Mouse (Mus musculus): ENCODE results near the gene Gm4981. TPM values are rescaled to one million over a fixed set of nuclear protein-coding genes. Genes with fewer than 3 reads are reported as not detected.
"Not testable (repeated sequence)": the region's sequence is repeated elsewhere in the genome, so short reads cannot be mapped to it uniquely, and the experiment has no call there.

Gm4981 gene
- polyA plus RNA-seq, 1 experiment from 2014 or later: not detected

GRCm38 (mm10) chr10:58231779-58232640 is 4.5 kb downstream of the Gm4981 start:
- not testable (repeated sequence) for H3K4me1 ChIP-seq; H3K4me3 ChIP-seq; H3K27ac ChIP-seq; H3K36me3 ChIP-seq (replicated peaks); H3K27me3 ChIP-seq (ENCODE audit: poor library complexity, severe bottlenecking)
- WGBS: 88% methylated on average over 35 of the region's 35 CpGs
- H3K9me3 ChIP-seq: peaks cover 36% of the 10 kb centered on the region
- peak; percentile 79 for DNase-seq (ENCODE audit: extremely low spot score, low spot score)

- peaks cover 33% of the 10 kb centered on the region for H3K9me3 ChIP-seq
- peak; percentile 43 for DNase-seq (ENCODE audit: extremely low spot score, low spot score)
- H3K4me3 ChIP-seq; H3K27ac ChIP-seq; H3K4me1 ChIP-seq; H3K36me3 ChIP-seq (replicated peaks); H3K27me3 ChIP-seq (ENCODE audit: poor library complexity, severe bottlenecking): not testable (repeated sequence)
- WGBS: 78% methylated on average over 5 of the region's 7 CpGs
These were observed 5.4 kb downstream of the Gm4981 start for GRCm38 (mm10) chr10:58231088-58231487.

DNA sequence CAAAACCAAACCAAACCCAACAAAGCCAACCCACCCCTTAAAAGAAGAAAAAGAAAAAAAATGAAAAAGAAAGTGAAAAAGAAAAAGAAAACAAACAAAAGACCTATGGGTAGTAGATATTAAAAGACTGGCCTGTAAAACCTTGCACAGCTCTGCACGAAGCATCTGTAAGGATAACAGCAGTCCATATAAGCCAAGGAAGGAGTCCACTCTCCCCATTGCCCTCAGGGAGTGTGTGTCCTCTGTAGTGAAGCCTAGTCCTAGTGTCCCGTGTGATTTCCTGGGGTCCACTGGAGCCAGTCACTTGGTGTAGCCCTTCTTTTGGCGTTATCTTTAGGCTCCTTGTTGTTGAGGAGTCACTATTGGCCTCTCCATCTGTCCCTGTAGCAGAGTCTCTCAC is 6.5 kb downstream of the Gm4981 start:
- not testable (repeated sequence) for H3K4me1 ChIP-seq; H3K4me3 ChIP-seq; DNase-seq (ENCODE audit: extremely low spot score, low spot score); H3K27me3 ChIP-seq (ENCODE audit: poor library complexity, severe bottlenecking); H3K36me3 ChIP-seq (replicated peaks); H3K27ac ChIP-seq
- peaks cover 24% of the 10 kb centered on the region for H3K9me3 ChIP-seq
- 56% methylated on average over 3 of the region's 3 CpGs for WGBS

- DNase-seq (ENCODE audit: extremely low spot score, low spot score): not testable (repeated sequence)
- 80% methylated on average over 2 of the region's 6 CpGs for WGBS
These were observed 8.7 kb downstream of the Gm4981 start for GRCm38 (mm10) chr10:58227798-58228197.

DNA sequence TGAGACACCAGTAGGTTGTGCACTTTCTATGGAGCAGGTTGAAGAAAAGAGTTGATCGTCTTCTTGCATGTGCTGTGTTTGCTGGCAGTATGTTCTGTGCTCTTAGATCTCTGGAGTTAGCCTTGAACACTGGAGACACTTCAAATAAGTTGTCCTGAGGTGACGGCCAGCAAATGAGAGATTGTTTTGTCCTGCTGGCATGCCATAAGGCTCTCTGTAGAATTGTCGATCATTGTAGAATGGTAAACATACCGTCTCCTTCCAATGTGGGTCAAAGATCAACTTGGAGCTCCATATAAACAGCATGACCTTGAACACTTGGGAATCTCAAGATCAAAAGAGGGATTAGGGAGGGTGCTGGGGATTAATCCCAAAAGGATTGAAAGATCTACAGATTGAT is 10.1 kb downstream of the Gm4981 start:
- H3K4me3 ChIP-seq; H3K27ac ChIP-seq; H3K27me3 ChIP-seq (ENCODE audit: poor library complexity, severe bottlenecking); H3K4me1 ChIP-seq; H3K36me3 ChIP-seq (replicated peaks): not testable (repeated sequence)
- peaks cover 15% of the 10 kb centered on the region for H3K9me3 ChIP-seq
- 76% methylated on average over 4 of the region's 4 CpGs for WGBS
- peak; percentile 46 for DNase-seq (ENCODE audit: extremely low spot score, low spot score)

More at GRCm38 (mm10) chr10:58227798-58228197, 8.7 kb downstream of the Gm4981 start:
- peaks cover 24% of the 10 kb centered on the region for H3K9me3 ChIP-seq
- not testable (repeated sequence) for H3K4me1 ChIP-seq; H3K36me3 ChIP-seq (replicated peaks); H3K4me3 ChIP-seq; H3K27ac ChIP-seq; H3K27me3 ChIP-seq (ENCODE audit: poor library complexity, severe bottlenecking)

DNA sequence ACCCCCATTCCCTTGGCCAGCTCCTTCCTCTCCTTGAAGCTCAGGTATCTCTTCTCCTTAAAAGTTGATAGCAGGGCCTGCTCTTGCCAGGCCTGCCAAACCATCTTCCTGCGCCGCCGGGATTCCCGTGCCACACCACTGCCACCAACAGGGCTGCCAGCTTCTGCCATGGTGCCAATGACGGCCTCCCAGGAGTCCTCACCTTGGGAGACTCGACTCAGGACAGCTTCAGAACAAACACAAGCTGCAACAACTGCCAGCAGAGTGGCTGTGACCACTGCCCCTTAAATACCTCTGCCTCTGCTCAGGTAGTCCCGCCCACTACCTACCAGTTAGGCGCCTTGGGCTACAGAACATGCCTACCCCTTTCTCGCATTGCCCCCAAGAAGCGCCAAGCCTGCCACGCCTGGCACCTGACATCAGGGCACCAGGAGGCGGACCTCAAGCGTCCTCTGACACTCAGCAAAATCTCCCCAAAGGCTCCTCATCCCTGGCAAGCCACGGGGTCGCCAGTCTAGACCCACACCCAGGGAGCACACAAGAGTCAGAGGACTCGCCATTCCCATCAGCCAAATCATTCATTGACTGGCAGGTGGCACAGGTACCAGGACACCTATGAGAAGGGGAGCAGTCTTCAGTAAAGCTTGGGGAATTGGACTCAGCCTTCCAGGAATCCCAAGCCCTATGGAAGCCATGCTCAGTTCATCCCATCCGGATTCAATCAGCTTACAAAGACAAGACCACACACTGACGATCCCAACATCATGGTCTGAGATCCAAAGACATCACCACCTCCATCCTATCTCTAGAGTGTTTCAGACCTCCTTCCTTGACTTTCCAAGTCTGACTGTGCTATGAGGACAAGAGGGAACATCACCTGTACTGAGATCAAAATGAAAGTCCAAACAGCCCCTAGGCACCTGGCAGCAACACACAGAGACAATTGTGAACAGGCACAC is 11.4 kb downstream of the Gm4981 start, which contains the start of gene AW822073:
Gene AW822073, minus strand, starts transcription at position 104 of the 959 bp plus-strand sequence.
- DNase-seq (ENCODE audit: extremely low spot score, low spot score): peak; percentile 50
- 86% methylated on average over 18 of the region's 18 CpGs for WGBS
- H3K27me3 ChIP-seq (ENCODE audit: poor library complexity, severe bottlenecking); H3K36me3 ChIP-seq (replicated peaks); H3K4me1 ChIP-seq; H3K4me3 ChIP-seq; H3K27ac ChIP-seq: not testable (repeated sequence)
- H3K9me3 ChIP-seq: peaks cover 14% of the 10 kb centered on the region; the same call in 1 of the 2 replicates

GRCm38 (mm10) chr10:58223972-58224805 is 12.3 kb downstream of the Gm4981 start:
- not testable (repeated sequence) for H3K27ac ChIP-seq; H3K4me3 ChIP-seq; H3K27me3 ChIP-seq (ENCODE audit: poor library complexity, severe bottlenecking); H3K4me1 ChIP-seq; H3K36me3 ChIP-seq (replicated peaks)
- peaks cover 14% of the 10 kb centered on the region; the same call in 1 of the 2 replicates for H3K9me3 ChIP-seq
- WGBS: 85% methylated on average over 31 of the region's 31 CpGs
- DNase-seq (ENCODE audit: extremely low spot score, low spot score): peak; percentile 49

DNA sequence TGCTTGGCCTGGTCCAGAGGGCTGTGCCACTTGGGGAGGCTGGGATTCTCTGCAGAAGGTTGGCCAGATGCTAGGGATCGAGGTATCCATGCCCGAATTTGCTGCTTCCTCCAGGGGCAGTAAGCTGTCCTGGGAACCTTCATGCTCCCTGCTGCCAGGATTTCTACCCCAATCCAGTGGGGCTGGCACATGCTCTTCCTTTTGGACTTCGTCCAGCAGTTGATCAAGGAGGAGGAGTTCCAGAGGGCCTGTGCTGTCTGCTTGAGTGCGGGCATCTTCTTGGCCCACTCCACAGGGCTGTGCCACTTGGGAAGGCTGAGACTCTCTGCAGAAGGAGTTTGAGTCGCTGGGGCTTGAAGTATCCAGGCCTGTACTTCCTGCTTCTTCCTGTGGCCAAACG is 13.3 kb downstream of the Gm4981 start:
- not testable (repeated sequence) for H3K4me1 ChIP-seq; DNase-seq (ENCODE audit: extremely low spot score, low spot score); H3K36me3 ChIP-seq (replicated peaks); H3K4me3 ChIP-seq; H3K27ac ChIP-seq; H3K27me3 ChIP-seq (ENCODE audit: poor library complexity, severe bottlenecking)
- peaks cover 14% of the 10 kb centered on the region; the same call in 1 of the 2 replicates for H3K9me3 ChIP-seq
- WGBS: 83% methylated on average over 4 of the region's 6 CpGs

DNA sequence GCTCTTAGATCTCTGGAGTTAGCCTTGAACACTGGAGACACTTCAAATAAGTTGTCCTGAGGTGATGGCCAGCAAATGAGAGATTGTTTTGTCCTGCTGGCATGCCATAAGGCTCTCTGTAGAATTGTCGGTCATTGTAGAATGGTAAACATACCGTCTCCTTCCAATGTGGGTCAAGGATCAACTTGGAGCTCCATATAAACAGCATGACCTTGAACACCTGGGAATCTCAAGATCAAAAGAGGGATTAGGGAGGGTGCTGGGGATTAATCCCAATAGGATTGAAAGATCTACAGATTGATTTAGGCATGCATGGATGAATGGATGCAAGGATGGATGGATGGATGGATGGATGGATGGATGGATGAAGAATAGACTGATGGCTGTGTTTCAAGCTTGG is 14.9 kb downstream of the Gm4981 start:
- not testable (repeated sequence) for H3K36me3 ChIP-seq (replicated peaks); H3K4me3 ChIP-seq; DNase-seq (ENCODE audit: extremely low spot score, low spot score); H3K27me3 ChIP-seq (ENCODE audit: poor library complexity, severe bottlenecking); H3K27ac ChIP-seq; H3K4me1 ChIP-seq
- H3K9me3 ChIP-seq: peaks cover 14% of the 10 kb centered on the region; the same call in 1 of the 2 replicates
- 89% methylated on average over 2 of the region's 2 CpGs for WGBS

DNA sequence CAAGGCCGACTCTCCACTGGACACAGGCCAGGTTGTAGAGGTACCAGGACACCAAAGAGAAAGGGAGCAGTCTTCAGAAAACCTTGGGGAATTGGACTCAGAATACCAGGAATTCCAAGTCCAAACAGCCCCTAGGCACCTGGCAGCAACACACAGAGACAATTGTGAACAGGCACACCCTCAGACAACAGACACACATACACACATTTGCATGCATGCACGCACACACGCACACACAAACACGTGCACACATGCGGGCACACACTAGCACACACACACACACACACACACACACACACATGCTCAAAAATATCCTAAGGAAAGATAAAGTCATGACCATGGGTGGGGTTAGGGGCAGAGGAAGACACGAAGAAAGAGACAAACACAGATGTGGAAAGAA is 15.8 kb downstream of the Gm4981 start:
- Histone ChIP-seq H3K4me1 (no peaks in the 10 kb centered on the region), H3K36me3 (replicated peaks) (no peaks in the 10 kb centered on the region), H3K27me3 (ENCODE audit: poor library complexity, severe bottlenecking) (no peaks in the 10 kb centered on the region), H3K9me3 (peaks cover 10% of the 10 kb centered on the region; the same call in 1 of the 2 replicates), H3K27ac (no peak overlapping the region), H3K4me3 (no peak overlapping the region)
- WGBS: 83% methylated on average over 6 of the region's 6 CpGs
- DNase-seq (ENCODE audit: extremely low spot score, low spot score): peak; percentile 31

DNA sequence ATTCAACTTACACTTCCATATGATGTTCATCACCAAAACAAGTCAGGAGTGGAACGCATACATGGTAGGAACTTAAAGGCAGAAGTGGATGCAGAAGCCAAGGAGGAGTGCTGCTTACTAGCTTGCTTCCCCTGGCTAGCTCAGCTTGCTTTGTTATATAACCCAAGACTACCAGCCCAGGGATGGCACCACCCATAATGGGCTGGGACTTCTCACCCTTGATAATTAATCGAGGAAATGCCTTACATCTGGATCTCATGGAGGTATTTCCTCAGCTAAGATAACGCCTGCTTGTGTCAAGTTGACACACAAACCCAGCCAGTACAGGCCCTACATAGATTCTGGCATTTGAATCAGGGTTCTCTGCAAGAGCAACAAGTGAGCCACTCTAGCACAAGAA is 19.1 kb downstream of the Gm4981 start:
- no peak overlapping the region for H3K27ac ChIP-seq
- H3K36me3 ChIP-seq (replicated peaks): no peaks in the 10 kb centered on the region
- H3K4me3 ChIP-seq: no peak overlapping the region
- H3K27me3 ChIP-seq (ENCODE audit: poor library complexity, severe bottlenecking): no peaks in the 10 kb centered on the region
- no peak for DNase-seq (ENCODE audit: extremely low spot score, low spot score)
- peaks cover 12% of the 10 kb centered on the region for H3K9me3 ChIP-seq
- 83% methylated on average over 3 of the region's 3 CpGs for WGBS
- H3K4me1 ChIP-seq: no peaks in the 10 kb centered on the region

- no peak overlapping the region for H3K4me3 ChIP-seq
- H3K4me1 ChIP-seq: no peaks in the 10 kb centered on the region
- DNase-seq (ENCODE audit: extremely low spot score, low spot score): no peak
- no peak overlapping the region for H3K27ac ChIP-seq
- no peaks in the 10 kb centered on the region for H3K36me3 ChIP-seq (replicated peaks)
- no peaks in the 10 kb centered on the region for H3K27me3 ChIP-seq (ENCODE audit: poor library complexity, severe bottlenecking)
- 81% methylated on average over 1 of the region's 1 CpGs for WGBS
- H3K9me3 ChIP-seq: peaks cover 15% of the 10 kb centered on the region
These were observed 21.1 kb downstream of the Gm4981 start for GRCm38 (mm10) chr10:58215353-58215752.

Measured in forebrain, embryonic 10.5 days (tissue).